In the genomic region with DNA sequence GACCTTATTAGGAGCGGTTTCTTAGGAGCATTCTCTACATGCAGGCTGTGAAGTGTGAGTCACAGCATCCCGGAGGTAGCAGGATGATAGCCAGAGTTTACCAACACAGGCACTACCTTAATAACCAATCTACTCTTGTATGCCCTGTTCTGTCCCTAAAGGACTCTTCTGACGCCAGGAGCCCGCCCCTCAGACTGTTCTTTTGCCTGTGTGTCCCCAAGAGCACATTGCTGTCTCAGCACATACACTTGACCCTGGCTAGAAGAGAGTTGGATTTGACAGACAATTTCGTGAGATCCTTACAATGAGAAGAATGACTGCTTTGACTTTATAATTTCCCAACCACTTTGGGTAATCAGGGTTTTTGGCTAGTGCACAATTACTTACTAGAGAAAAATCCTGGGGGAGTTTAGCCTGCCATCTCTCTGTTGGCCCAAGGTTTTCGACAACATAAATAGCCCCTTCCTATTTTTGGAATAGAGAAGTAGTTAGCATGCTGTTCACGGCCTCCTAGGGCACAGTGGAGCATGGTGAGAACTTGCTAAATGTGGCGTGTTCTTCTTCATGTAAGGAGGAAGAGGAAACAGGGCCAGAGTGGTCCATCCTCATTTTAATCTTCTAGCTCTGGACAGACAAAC, we compare ENCODE assay signal across 16 mouse cellular contexts.
DNase-seq lines count a peak whose midpoint lies in the region; ATAC-seq lines count a peak whose summit lies in the region.
"Had no signal": no experiment of that assay in that cellular context is flagged by ENCODE, and none has a peak within 500 bp of the region (broad histone marks: within the 10 kb centered on the region; RNA-seq: fewer than 3 reads in every experiment).

No protein-coding gene starts in this region.

- peak; percentile 38; the same call in 1 of the 2 replicates for ATAC-seq in frontal cortex, adult (ENCODE audit: low TSS enrichment)
- ATAC-seq in megakaryocyte progenitor cell, adult 5-6 weeks (replicated peaks; ENCODE audit: poor library complexity), result 0 out of 2 replicates have a peak, but pooled peaks have one; percentile 23
- ATAC-seq: CD4-positive, CD25-positive, alpha-beta regulatory T cell, adult 4 months had no signal

- no peak for DNase-seq in frontal cortex, postnatal 14 days (ENCODE audit: low spot score in 2 of 2)
- peak; percentile 13 for DNase-seq in left cerebral cortex, adult 11 months (ENCODE audit: low spot score)
- DNase-seq in left cerebral cortex, adult 8-10 months (ENCODE audit: low spot score in 2 of 2), result no peak
- peak; percentile 43 for DNase-seq in brain, adult 2 months (ENCODE audit: low read depth, low spot score)
- DNase-seq in thymus, postnatal 14 days, result no peak
- DNase-seq: cerebellum, adult 8-10 months; embryo, embryonic 11 days; gastrocnemius, postnatal 10 days; heart, adult 18-20 months; kidney, adult 18-20 months; kidney, postnatal 14 days; lung, postnatal 14 days; thymus, postnatal 4 days had no signal

Comparison
In these comparisons a context has a peak if more than half of its experiments do, and no peak if none do; other contexts are left out.
1. DNase-seq: peak in left cerebral cortex, adult 11 months (single experiment) and brain, adult 2 months (single experiment); none in frontal cortex, postnatal 14 days (0 of 2), left cerebral cortex, adult 8-10 months (0 of 2) and thymus, postnatal 14 days (single experiment).